Mouse (Mus musculus) embryonic facial prominence, embryonic 10.5 days (tissue): ENCODE data around the gene Prmt2. TPM values are rescaled to one million over a fixed set of nuclear protein-coding genes. Genes with fewer than 3 reads are reported as not detected.

Experiments
- DNase-seq: peaks from one replicate; pipeline ENCODE4 v3.0.0-alpha.2; 2017; ENCODE audit warnings: low spot score
- H3K27ac ChIP-seq: fragments of 300-500 bp; sonication (generic); replicated peaks from 2 replicates; pipeline ENCODE4 v1.5.1; 2016; ENCODE audit warnings: mild to moderate bottlenecking
- H3K27me3 ChIP-seq: fragments of 300-500 bp; sonication (generic); replicated peaks from 2 replicates; pipeline ENCODE4 v1.6.1; 2016; ENCODE audit warnings: low read depth, mild to moderate bottlenecking; ENCODE audit not compliant: poor library complexity, severe bottlenecking
- H3K36me3 ChIP-seq: fragments of 300-500 bp; sonication (generic); replicated peaks from 2 replicates; pipeline ENCODE4 v1.6.1; 2016; ENCODE audit warnings: mild to moderate bottlenecking, moderate library complexity
- H3K4me1 ChIP-seq: fragments of 300-500 bp; sonication (generic); 2 replicates; pipeline ENCODE4 v1.6.1; 2016
- H3K4me3 ChIP-seq: fragments of 300-500 bp; sonication (generic); 2 replicates; pipeline ENCODE4 v1.5.1; 2016; ENCODE audit warnings: mild to moderate bottlenecking, moderate library complexity
- H3K9me3 ChIP-seq: fragments of 300-500 bp; sonication (generic); 2 replicates; pipeline ENCODE4 v1.6.1; 2016; ENCODE audit warnings: mild to moderate bottlenecking
- whole genome bisulfite sequencing: fragments of 180-500 bp; shearing (Covaris S2); methylation state at CpG from one replicate; pipeline ENCODE4 v1.1.7; 2016; 5-methylcytosine and 5-hydroxymethylcytosine counted together
- polyA plus RNA-seq: library from polyadenylated mRNA; unstranded; fragments of >200 nt; fragmentation: Nextera tagmentation; extraction: Ambion mirVana; gene quantifications from 2 replicates; pipeline ENCODE4 v1.2.1, GENCODE M21; 2016

Prmt2 gene
- polyA plus RNA-seq, 1 experiment from 2014 or later, result 64.5 TPM

- Histone ChIP-seq H3K27me3 (no peaks in the 10 kb centered on the region), H3K27ac (no peak overlapping the region), H3K4me3 (no peak overlapping the region), H3K9me3 (no peaks in the 10 kb centered on the region), H3K4me1 (peaks cover 10% of the 10 kb centered on the region; the same call in 1 of the 2 replicates), H3K36me3 (no peaks in the 10 kb centered on the region)
- no peak for DNase-seq
- WGBS, result 96% methylated on average over 1 of the region's 1 CpGs
Observed at GRCm38 (mm10) chr10:76253079-76253478, 15.4 kb upstream of the Prmt2 start.

DNA sequence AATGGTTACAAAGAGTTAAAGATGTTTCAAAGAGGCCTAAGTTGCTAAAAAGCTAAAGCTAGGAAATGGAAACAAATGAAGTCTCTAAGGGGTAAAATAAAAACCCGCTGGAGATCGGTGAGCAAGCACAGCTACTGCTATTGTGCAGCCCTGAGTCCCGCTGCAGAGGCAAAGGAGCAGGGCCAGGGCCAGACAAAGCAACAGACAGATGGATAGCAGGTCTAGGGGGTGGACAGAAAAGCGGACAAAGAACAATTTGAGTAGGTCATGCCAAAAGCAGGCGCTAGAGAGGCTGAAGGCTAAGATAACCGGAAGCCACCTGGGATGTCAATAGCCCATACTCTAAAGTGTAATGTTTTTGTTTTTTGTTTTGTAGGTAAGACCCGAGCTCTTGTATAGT is 13.2 kb upstream of the Prmt2 start:
- no peaks in the 10 kb centered on the region for H3K9me3 ChIP-seq
- no peak for DNase-seq
- H3K4me1 ChIP-seq, result peaks cover 20% of the 10 kb centered on the region
- WGBS, result 78% methylated on average over 7 of the region's 7 CpGs
- no peaks in the 10 kb centered on the region for H3K36me3 ChIP-seq
- no peaks in the 10 kb centered on the region for H3K27me3 ChIP-seq
- no peak overlapping the region for H3K27ac ChIP-seq
- H3K4me3 ChIP-seq, result no peak overlapping the region

- 53% methylated on average over 5 of the region's 5 CpGs for WGBS
- H3K9me3 ChIP-seq, result no peaks in the 10 kb centered on the region
- no peaks in the 10 kb centered on the region for H3K36me3 ChIP-seq
- peaks cover 23% of the 10 kb centered on the region for H3K4me1 ChIP-seq
- H3K27ac ChIP-seq, result no peak overlapping the region; the same call in 1 of the 2 replicates
- H3K4me3 ChIP-seq, result no peak overlapping the region
- no peak for DNase-seq
- H3K27me3 ChIP-seq, result no peaks in the 10 kb centered on the region
Observed at GRCm38 (mm10) chr10:76248647-76248968, 10.9 kb upstream of the Prmt2 start.

DNA sequence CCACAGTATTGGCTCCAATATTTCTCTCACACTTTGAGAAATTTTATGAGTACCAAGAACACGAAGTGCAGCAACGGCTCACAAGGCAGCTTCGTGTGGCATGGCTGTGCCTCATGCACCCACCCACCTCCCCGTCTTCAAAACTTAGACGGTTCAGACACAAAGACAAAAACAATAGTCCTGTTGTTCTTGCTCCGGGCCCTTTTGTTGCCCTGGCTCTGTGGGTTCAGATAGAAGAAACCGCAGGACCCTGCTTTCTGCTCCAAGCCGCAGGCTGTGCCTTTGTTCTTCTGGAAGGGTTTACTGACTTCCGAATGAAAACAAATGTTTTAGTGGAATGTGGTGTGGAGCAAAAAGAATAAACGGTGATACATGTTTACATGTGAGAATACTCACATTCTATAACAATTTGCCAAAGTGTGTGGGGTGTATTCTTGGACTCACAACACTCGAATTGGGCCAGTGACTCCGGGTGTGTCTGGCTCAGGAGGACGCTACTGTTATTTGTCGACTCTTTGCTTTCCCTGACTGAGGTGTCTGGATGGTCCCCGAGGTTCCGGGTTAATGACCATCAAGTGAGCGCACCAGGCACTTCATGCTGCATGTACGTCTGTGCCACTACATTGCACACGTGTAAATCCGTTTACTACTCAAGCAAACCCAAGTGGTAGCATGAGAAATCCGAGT is 10.4 kb upstream of the Prmt2 start:
- Histone ChIP-seq H3K9me3 (no peaks in the 10 kb centered on the region), H3K36me3 (no peaks in the 10 kb centered on the region), H3K27me3 (no peaks in the 10 kb centered on the region), H3K27ac (no peak overlapping the region; the same call in 1 of the 2 replicates), H3K4me3 (no peak overlapping the region), H3K4me1 (peaks cover 22% of the 10 kb centered on the region)
- 43% methylated on average over 21 of the region's 21 CpGs for WGBS
- no peak for DNase-seq

DNA sequence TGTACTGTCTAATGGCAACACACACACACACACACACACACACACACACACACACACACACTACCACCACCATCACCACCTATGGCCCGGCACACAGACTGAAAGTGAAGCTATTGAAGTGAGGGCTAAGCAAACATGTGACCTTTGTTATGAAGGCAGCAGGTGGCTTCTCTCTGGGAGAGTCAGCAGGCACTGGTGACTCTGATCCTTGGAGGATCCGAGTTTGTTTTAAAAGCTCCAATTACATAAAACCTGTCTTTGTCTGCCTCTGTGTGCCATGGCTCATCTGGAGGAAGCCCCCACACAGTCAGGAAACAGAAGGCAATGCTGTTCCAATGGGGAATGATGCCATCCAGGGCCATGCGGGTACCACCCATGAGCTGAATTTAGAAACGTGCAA is 8.9 kb upstream of the Prmt2 start:
- no peaks in the 10 kb centered on the region for H3K27me3 ChIP-seq
- H3K36me3 ChIP-seq, result no peaks in the 10 kb centered on the region
- no peak overlapping the region for H3K4me3 ChIP-seq
- DNase-seq, result no peak
- 51% methylated on average over 4 of the region's 4 CpGs for WGBS
- H3K4me1 ChIP-seq, result peaks cover 22% of the 10 kb centered on the region
- no peak overlapping the region for H3K27ac ChIP-seq
- H3K9me3 ChIP-seq, result no peaks in the 10 kb centered on the region

DNA sequence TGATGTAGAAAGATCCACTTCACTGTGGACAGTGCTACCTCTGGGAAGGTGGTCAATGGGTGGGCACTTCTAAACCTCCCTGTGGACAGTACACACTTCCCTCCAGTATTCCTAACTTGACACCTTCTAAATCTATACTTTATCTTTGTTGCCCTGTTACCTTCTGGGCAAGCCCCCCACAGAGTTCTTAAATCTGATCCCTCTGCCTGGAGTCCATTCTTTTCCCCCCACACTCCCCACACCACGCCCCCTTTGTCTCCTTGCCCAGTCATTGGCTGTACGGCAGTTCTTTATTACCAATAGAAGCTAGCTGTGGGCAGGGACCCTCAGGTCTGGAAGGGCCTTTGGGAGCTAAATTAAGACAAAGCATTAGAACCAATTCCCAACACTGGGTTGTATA is 7.4 kb upstream of the Prmt2 start:
- Histone ChIP-seq H3K4me1 (peaks cover 22% of the 10 kb centered on the region), H3K36me3 (no peaks in the 10 kb centered on the region), H3K27me3 (no peaks in the 10 kb centered on the region), H3K4me3 (no peak overlapping the region), H3K9me3 (no peaks in the 10 kb centered on the region), H3K27ac (no peak overlapping the region)
- no peak for DNase-seq
- WGBS, result 72% methylated on average over 2 of the region's 2 CpGs

- WGBS, result 76% methylated on average over 4 of the region's 4 CpGs
- no peak for DNase-seq
Observed at GRCm38 (mm10) chr10:76239401-76239800, 1.7 kb upstream of the Prmt2 start.

DNA sequence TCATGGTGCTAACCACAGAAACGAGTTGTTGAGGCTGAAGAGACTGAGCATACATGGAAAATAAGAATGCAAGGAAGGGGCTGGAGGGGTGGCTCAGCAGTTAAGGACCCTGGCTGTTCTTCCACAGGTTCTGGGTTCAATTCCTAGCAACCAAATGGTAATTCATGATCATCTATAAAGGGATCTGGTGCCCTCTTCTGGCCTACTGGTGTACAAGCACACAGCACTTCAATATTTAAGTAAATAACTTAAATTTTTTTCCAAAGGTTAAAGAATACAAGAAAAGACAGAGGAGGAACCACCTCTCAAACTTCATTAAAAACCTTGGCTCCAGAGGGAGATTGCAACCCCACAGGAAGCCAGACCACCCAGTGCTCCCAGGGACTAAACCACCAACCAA is 8.0 kb downstream of the Prmt2 start:
- 65% methylated on average over 1 of the region's 1 CpGs for WGBS
- H3K4me1 ChIP-seq, result no peaks in the 10 kb centered on the region
- no peaks in the 10 kb centered on the region for H3K27me3 ChIP-seq
- H3K27ac ChIP-seq, result no peak overlapping the region
- H3K36me3 ChIP-seq, result peaks cover 17% of the 10 kb centered on the region
- no peak for DNase-seq
- H3K4me3 ChIP-seq, result no peak overlapping the region
- no peaks in the 10 kb centered on the region for H3K9me3 ChIP-seq

More at GRCm38 (mm10) chr10:76239401-76239800, 1.7 kb upstream of the Prmt2 start:
- Histone ChIP-seq H3K36me3 (peaks cover 7% of the 10 kb centered on the region; the same call in 1 of the 2 replicates), H3K27me3 (no peaks in the 10 kb centered on the region), H3K27ac (no peak overlapping the region), H3K9me3 (no peaks in the 10 kb centered on the region), H3K4me3 (no peak overlapping the region), H3K4me1 (peaks cover 17% of the 10 kb centered on the region)

DNA sequence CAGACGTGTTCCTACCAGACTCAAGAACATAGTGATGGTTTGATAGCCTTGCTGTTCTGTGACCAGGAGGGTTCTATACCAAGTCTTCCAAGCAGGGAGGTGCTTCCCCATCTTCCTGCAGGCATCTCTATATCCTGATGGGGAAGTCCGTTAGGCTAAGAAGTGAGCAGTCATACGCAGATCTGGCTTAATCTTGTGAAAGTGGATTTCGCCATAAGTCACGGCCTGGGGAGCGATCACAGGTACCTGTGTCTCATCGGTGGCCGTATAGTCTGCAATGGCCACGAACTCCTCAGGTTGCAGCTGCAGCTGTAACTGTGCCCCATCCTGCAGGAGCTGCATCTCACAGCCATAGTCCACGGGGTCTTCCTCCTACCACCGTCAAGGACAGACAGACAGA is 11.7 kb downstream of the Prmt2 start:
- H3K36me3 ChIP-seq, result peaks cover 54% of the 10 kb centered on the region
- H3K4me1 ChIP-seq, result no peaks in the 10 kb centered on the region
- H3K27ac ChIP-seq, result no peak overlapping the region
- no peak overlapping the region for H3K4me3 ChIP-seq
- H3K27me3 ChIP-seq, result no peaks in the 10 kb centered on the region
- 93% methylated on average over 11 of the region's 11 CpGs for WGBS
- no peak for DNase-seq
- no peaks in the 10 kb centered on the region for H3K9me3 ChIP-seq

DNA sequence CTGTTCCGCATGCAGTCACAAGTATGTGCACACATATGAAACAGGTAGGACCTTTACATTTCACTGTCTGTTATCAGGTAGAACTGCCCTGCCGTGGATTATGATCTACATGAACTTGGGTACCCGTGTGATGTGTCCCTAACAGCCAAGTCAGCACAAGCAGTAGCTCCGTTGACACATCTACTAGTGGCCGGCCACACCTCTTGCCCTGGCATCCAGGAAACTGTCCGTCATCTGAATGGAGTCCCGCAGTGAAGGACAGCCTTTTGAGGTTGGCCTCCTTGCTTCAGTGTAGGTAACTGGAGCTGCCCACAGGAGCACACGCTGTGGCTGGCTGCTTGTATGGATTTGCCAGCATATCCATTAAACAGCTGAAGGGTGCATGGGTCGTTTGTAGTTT is 19.4 kb downstream of the Prmt2 start:
- WGBS, result 87% methylated on average over 9 of the region's 9 CpGs
- Histone ChIP-seq H3K27me3 (no peaks in the 10 kb centered on the region), H3K9me3 (peaks cover 17% of the 10 kb centered on the region), H3K36me3 (peaks cover 97% of the 10 kb centered on the region), H3K4me1 (no peaks in the 10 kb centered on the region), H3K27ac (no peak overlapping the region), H3K4me3 (no peak overlapping the region)
- no peak for DNase-seq

- peaks cover 17% of the 10 kb centered on the region for H3K9me3 ChIP-seq
- WGBS, result 97% methylated on average over 17 of the region's 17 CpGs
- H3K27me3 ChIP-seq, result no peaks in the 10 kb centered on the region
- H3K36me3 ChIP-seq, result peaks cover 95% of the 10 kb centered on the region
- H3K4me1 ChIP-seq, result no peaks in the 10 kb centered on the region
- no peak overlapping the region for H3K4me3 ChIP-seq
- DNase-seq, result peak; percentile 1
- no peak overlapping the region for H3K27ac ChIP-seq
Observed at GRCm38 (mm10) chr10:76217056-76217455, 20.6 kb downstream of the Prmt2 start.

- H3K36me3 ChIP-seq, result peaks cover 87% of the 10 kb centered on the region
- 88% methylated on average over 4 of the region's 4 CpGs for WGBS
- no peaks in the 10 kb centered on the region for H3K4me1 ChIP-seq
- H3K9me3 ChIP-seq, result peaks cover 17% of the 10 kb centered on the region
- peak; percentile 2 for DNase-seq
- no peaks in the 10 kb centered on the region for H3K27me3 ChIP-seq
- no peak overlapping the region for H3K27ac ChIP-seq
- H3K4me3 ChIP-seq, result no peak overlapping the region
Observed at GRCm38 (mm10) chr10:76214161-76214560, 23.5 kb downstream of the Prmt2 start.

- Histone ChIP-seq H3K36me3 (peaks cover 88% of the 10 kb centered on the region), H3K4me3 (no peak overlapping the region), H3K27ac (no peak overlapping the region), H3K4me1 (no peaks in the 10 kb centered on the region), H3K27me3 (no peaks in the 10 kb centered on the region), H3K9me3 (peaks cover 17% of the 10 kb centered on the region)
- DNase-seq, result no peak
- WGBS, result 90% methylated on average over 6 of the region's 6 CpGs
Observed at GRCm38 (mm10) chr10:76212121-76212520, 25.5 kb downstream of the Prmt2 start.
